Mouse (Mus musculus) limb, embryonic 14.5 days (tissue): ENCODE results near the gene Tspan8. TPM values are rescaled to one million over a fixed set of nuclear protein-coding genes. Genes with fewer than 3 reads are reported as not detected.
A peak's percentile ranks its signal among the peaks of the same experiment; 100 is the strongest.

Experiments
- ATAC-seq: fragments of 200-750 bp; cut with Nextera tagmentation; 2 replicates; pipeline ENCODE4 v1.8.0; 2017; ENCODE audit warnings: low read depth, moderate number of reproducible peaks, moderate TSS enrichment; ENCODE audit not compliant: low FRiP score
- DNase-seq: peaks from one replicate; pipeline ENCODE4 v3.0.0-alpha.2; 2015; ENCODE audit warnings: low spot score
- H3K27ac ChIP-seq: fragments of 300-500 bp; sonication (generic); replicated peaks from 2 replicates; pipeline ENCODE4 v1.5.1; 2014; ENCODE audit warnings: low read depth, mild to moderate bottlenecking, low read length, moderate library complexity, mixed read lengths
- H3K27me3 ChIP-seq: fragments of 300-500 bp; sonication (generic); 2 replicates; pipeline ENCODE4 v1.6.1; 2014; ENCODE audit warnings: low read length, mixed read lengths; ENCODE audit not compliant: control insufficient read depth, insufficient read depth
- H3K36me3 ChIP-seq: fragments of 300-500 bp; sonication (generic); 2 replicates; pipeline ENCODE4 v1.6.1; 2014; ENCODE audit warnings: mild to moderate bottlenecking, low read length, moderate library complexity, mixed read lengths; ENCODE audit not compliant: control insufficient read depth, insufficient read depth
- H3K4me1 ChIP-seq: fragments of 300-500 bp; sonication (generic); 2 replicates; pipeline ENCODE4 v1.6.1; 2014; ENCODE audit warnings: antibody characterized with exemption, low read length, mixed read lengths; ENCODE audit not compliant: control insufficient read depth, insufficient read depth
- H3K4me2 ChIP-seq: fragments of 300-500 bp; sonication (generic); replicated peaks from 2 replicates; pipeline ENCODE4 v1.6.1; 2014; ENCODE audit warnings: low read depth, mild to moderate bottlenecking, low read length, moderate library complexity; ENCODE audit not compliant: severe bottlenecking
- H3K4me3 ChIP-seq: fragments of 300-500 bp; sonication (generic); replicated peaks from 2 replicates; pipeline ENCODE4 v1.5.1; 2014; ENCODE audit warnings: low read length
- H3K9ac ChIP-seq: fragments of 300-500 bp; sonication (generic); 2 replicates; pipeline ENCODE4 v1.6.1; 2014; ENCODE audit warnings: mild to moderate bottlenecking, low read depth, low read length, moderate library complexity; ENCODE audit not compliant: severe bottlenecking
- H3K9me3 ChIP-seq: fragments of 300-500 bp; sonication (generic); 2 replicates; pipeline ENCODE4 v1.6.1; 2016; ENCODE audit warnings: low read length; ENCODE audit not compliant: control insufficient read depth
- POLR2A ChIP-seq: fragments of 200-500 bp; IDR thresholded peaks from 2 replicates; pipeline ENCODE4 v1.8.0; 2012; ENCODE audit warnings: inconsistent platforms, mild to moderate bottlenecking, moderate library complexity, borderline replicate concordance; ENCODE audit not compliant: insufficient read depth, insufficient read length; ENCODE audit errors: extremely low read depth
- WGBS: fragments of 180-500 bp; shearing (Covaris S2); extraction: QIAGEN DNeasy Blood & Tissue Kit; methylation state at CpG from one replicate; pipeline ENCODE4 v1.1.7; 2014; 5-methylcytosine and 5-hydroxymethylcytosine counted together
- polyA plus RNA-seq, 2 experiments: library from polyadenylated mRNA; depleted of rRNA in 1 of 2; stranded (reverse) in 1 of 2; unstranded in 1 of 2; fragments of >200 nt; fragmentation: Nextera tagmentation in 1 of 2; extraction: Ambion mirVana in 1 of 2; gene quantifications; 2 replicates each; pipeline versions ENCODE4 v1.2.1 to v1.2.3; 2012 to 2014

Tspan8 gene
- polyA plus RNA-seq (2012; rRNA removed), result 2.8 TPM in 2 replicates
- polyA plus RNA-seq (2014; fragmentation: Nextera tagmentation; extraction: Ambion mirVana), result 1.8 and 2.0 TPM in 2 replicates

- Histone ChIP-seq H3K36me3 (no peaks in the 10 kb centered on the region), H3K9me3 (no peaks in the 10 kb centered on the region), H3K4me3 (no peak within 1 kb of the TSS), H3K4me2 (no peak within 1 kb of the TSS), H3K27me3 (no peaks in the 10 kb centered on the region), H3K9ac (no peak within 1 kb of the TSS), H3K27ac (no peak within 1 kb of the TSS), H3K4me1 (no peaks in the 10 kb centered on the region)
- 60% methylated on average over 6 of the region's 6 CpGs for WGBS
- DNase-seq, result no peak
- TF ChIP-seq POLR2A, result no peak
- ATAC-seq, result no peak
Measured at GRCm38 (mm10) chr10:115816511-115816910, at the start of gene Tspan8. Gene Tspan8 (plus strand): TSS chr10:115816832.

GRCm38 (mm10) chr10:115770032-115770431 lies 46.6 kb upstream of the Tspan8 start:
- peak; percentile 69 for ATAC-seq
- no peak for TF ChIP-seq POLR2A
- H3K36me3 ChIP-seq, result no peaks in the 10 kb centered on the region
- no peak overlapping the region for H3K9ac ChIP-seq
- no peak overlapping the region for H3K27ac ChIP-seq
- H3K4me1 ChIP-seq, result no peaks in the 10 kb centered on the region
- no peak for DNase-seq
- no peak overlapping the region for H3K4me3 ChIP-seq
- 70% methylated on average over 8 of the region's 8 CpGs for WGBS
- H3K9me3 ChIP-seq, result no peaks in the 10 kb centered on the region
- no peak overlapping the region for H3K4me2 ChIP-seq
- H3K27me3 ChIP-seq, result no peaks in the 10 kb centered on the region

GRCm38 (mm10) chr10:115774451-115774850 lies 42.2 kb upstream of the Tspan8 start:
- Histone ChIP-seq H3K9me3 (no peaks in the 10 kb centered on the region), H3K4me3 (no peak overlapping the region), H3K4me2 (no peak overlapping the region), H3K27ac (no peak overlapping the region), H3K4me1 (peaks cover 12% of the 10 kb centered on the region), H3K36me3 (no peaks in the 10 kb centered on the region), H3K9ac (no peak overlapping the region), H3K27me3 (no peaks in the 10 kb centered on the region)
- DNase-seq (peak; percentile 51), ATAC-seq (peak; percentile 58; the same call in 1 of the 2 replicates)
- 51% methylated on average over 4 of the region's 4 CpGs for WGBS
- no peak for TF ChIP-seq POLR2A

GRCm38 (mm10) chr10:115775945-115776905 lies 40.4 kb upstream of the Tspan8 start:
- Histone ChIP-seq H3K4me1 (peaks cover 12% of the 10 kb centered on the region), H3K4me2 (peak overlapping the region; percentile 33), H3K27me3 (no peaks in the 10 kb centered on the region), H3K4me3 (no peak overlapping the region), H3K27ac (no peak overlapping the region), H3K36me3 (no peaks in the 10 kb centered on the region), H3K9ac (no peak overlapping the region), H3K9me3 (no peaks in the 10 kb centered on the region)
- DNase-seq, result peak; percentile 68
- 22% methylated on average over 17 of the region's 17 CpGs for WGBS
- ATAC-seq, result peak; percentile 75
- no peak for TF ChIP-seq POLR2A

- Histone ChIP-seq H3K4me1 (peaks cover 12% of the 10 kb centered on the region), H3K27ac (no peak overlapping the region), H3K9ac (no peak overlapping the region), H3K4me3 (no peak overlapping the region), H3K9me3 (no peaks in the 10 kb centered on the region), H3K36me3 (no peaks in the 10 kb centered on the region), H3K27me3 (no peaks in the 10 kb centered on the region), H3K4me2 (no peak overlapping the region)
- DNase-seq (no peak), ATAC-seq (no peak)
- 62% methylated on average over 5 of the region's 5 CpGs for WGBS
- no peak for TF ChIP-seq POLR2A
Measured at GRCm38 (mm10) chr10:115777366-115777765, 39.3 kb upstream of the Tspan8 start.
